Mouse (Mus musculus): ENCODE measurements around the gene Fkbp1a. TPM values are rescaled to one million over a fixed set of nuclear protein-coding genes. Genes with fewer than 3 reads are reported as not detected.

The Fkbp1a gene
- total and polyA plus RNA-seq, 3 experiments = 26.2 to 1,080 (median 304) TPM

DNA sequence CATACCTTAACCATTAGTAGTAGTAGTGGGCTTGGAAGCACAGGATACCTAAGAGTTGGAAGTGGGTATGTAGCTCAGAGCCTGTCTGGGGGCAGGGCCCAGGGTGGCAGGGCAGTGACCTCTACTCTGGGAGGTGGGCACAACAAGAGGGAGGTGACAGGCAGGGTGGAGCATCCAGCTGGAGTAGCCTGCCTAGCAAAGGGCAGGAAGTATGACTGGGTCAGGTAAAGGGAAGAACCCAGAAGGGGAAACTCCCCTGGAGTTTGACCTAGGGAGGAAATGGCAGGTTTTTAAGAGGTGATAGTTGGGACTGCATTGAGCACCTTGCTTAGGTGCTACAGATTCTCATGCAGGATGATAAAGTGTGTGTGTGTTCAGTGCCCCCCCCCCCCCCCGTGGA lies 38.7 kb downstream of the Fkbp1a start:
- Histone ChIP-seq H3K27ac (ENCODE audit: control insufficient read depth, low read depth, low read length) (no peak overlapping the region), H3K27me3 (ENCODE audit: control insufficient read depth in 1 of 2, insufficient read depth in 2 of 2, low read length in 2 of 2) (no peaks in the 10 kb centered on the region; a peak in 1 of 4 replicates), H3K9ac (ENCODE audit: control insufficient read depth, low read depth, low read length, poor library complexity, severe bottlenecking) (no peak overlapping the region), H3K79me2 (ENCODE audit: control insufficient read depth, insufficient read depth, low read length, poor library complexity) (no peaks in the 10 kb centered on the region), H3K9me3 (replicated peaks; ENCODE audit: insufficient read depth, low read length) (no peaks in the 10 kb centered on the region), H3K4me3 (ENCODE audit: control insufficient read depth in 1 of 2, insufficient read depth in 1 of 2, low read depth in 2 of 2, low read length in 2 of 2) (no peak overlapping the region), H3K36me3 (ENCODE audit: control insufficient read depth in 1 of 2, insufficient read depth in 2 of 2, low read length in 2 of 2) (no peaks in the 10 kb centered on the region), H3K4me1 (ENCODE audit: control insufficient read depth in 1 of 2, insufficient read depth in 2 of 2, low read length in 2 of 2) (no peaks in the 10 kb centered on the region)
- DNase-seq (ENCODE audit: low read depth, low spot score) = no peak
- no peak for TF ChIP-seq POLR2AphosphoS2 (IDR thresholded peaks at IDR 0.05; ENCODE audit: low read length)

DNA sequence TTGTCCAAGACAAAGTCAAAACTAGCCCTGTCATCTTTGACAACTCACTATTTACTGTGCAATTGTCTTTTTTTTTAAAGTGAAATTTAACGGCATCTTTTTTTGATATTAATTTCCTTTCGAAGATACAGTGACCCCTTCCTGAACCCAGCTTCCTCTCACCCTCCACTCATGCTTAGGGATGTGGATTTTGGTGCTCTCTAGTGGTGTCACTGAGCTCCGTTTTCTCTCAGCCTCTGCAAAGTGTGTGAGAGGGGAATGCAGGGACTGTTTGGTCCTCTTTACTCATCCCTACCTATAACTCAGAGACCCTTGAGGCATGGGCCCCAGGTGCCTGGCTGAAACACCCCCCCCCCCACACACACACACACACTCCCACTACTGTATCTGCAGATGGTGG lies 43.7 kb downstream of the Fkbp1a start:
- Histone ChIP-seq H3K27me3 (ENCODE audit: control insufficient read depth in 1 of 2, insufficient read depth in 2 of 2, low read length in 2 of 2) (no peaks in the 10 kb centered on the region), H3K9ac (ENCODE audit: control insufficient read depth, low read depth, low read length, poor library complexity, severe bottlenecking) (no peak overlapping the region)

DNA sequence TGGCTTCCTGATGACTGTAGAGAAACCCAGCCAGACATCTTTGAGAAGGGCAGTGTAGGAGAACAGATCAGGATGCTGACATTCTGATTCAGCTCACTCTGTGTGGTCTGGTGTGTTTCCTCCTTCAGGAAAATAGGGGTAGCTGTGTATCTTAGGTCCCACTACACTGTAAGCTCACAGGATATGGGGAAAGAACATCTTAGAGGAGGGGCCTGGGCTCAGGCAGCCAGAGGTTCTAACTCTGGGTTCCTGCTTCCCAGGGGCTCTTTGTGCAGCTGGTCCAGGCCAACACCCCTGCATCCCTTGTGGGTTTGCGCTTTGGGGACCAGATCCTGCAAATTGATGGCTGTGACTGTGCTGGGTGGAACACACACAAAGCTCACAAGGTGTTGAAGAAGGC lies 44.5 kb downstream of the Fkbp1a start:
- Histone ChIP-seq H3K27me3 (ENCODE audit: control insufficient read depth in 1 of 2, insufficient read depth in 2 of 2, low read length in 2 of 2) (no peaks in the 10 kb centered on the region), H3K36me3 (ENCODE audit: control insufficient read depth in 1 of 2, insufficient read depth in 2 of 2, low read length in 2 of 2) (no peaks in the 10 kb centered on the region), H3K9me3 (replicated peaks; ENCODE audit: insufficient read depth, low read length) (no peaks in the 10 kb centered on the region), H3K4me1 (ENCODE audit: control insufficient read depth in 1 of 2, insufficient read depth in 2 of 2, low read length in 2 of 2) (no peaks in the 10 kb centered on the region; a peak in 1 of 4 replicates), H3K4me3 (ENCODE audit: control insufficient read depth in 1 of 2, insufficient read depth in 1 of 2, low read depth in 2 of 2, low read length in 2 of 2) (no peak overlapping the region), H3K27ac (ENCODE audit: control insufficient read depth, low read depth, low read length) (no peak overlapping the region), H3K9ac (ENCODE audit: control insufficient read depth, low read depth, low read length, poor library complexity, severe bottlenecking) (no peak overlapping the region), H3K79me2 (ENCODE audit: control insufficient read depth, insufficient read depth, low read length, poor library complexity) (no peaks in the 10 kb centered on the region)
- no peak for DNase-seq (ENCODE audit: low read depth, low spot score)
- TF ChIP-seq CTCF (IDR thresholded peaks at IDR 0.05 in 2 of 3, conservative IDR thresholded peaks at IDR 0.05 in 1 of 3; ENCODE audit: control insufficient read depth in 1 of 3, insufficient read depth in 1 of 3, low read depth in 2 of 3, low read length in 3 of 3, poor library complexity in 1 of 3, severe bottlenecking in 1 of 3) = no peak

More for the DNA sequence above, 43.7 kb downstream of the Fkbp1a start:
- no peak for DNase-seq (ENCODE audit: low read depth, low spot score)
- TF ChIP-seq CTCF (IDR thresholded peaks at IDR 0.05 in 2 of 3, conservative IDR thresholded peaks at IDR 0.05 in 1 of 3; ENCODE audit: control insufficient read depth in 1 of 3, insufficient read depth in 1 of 3, low read depth in 2 of 3, low read length in 3 of 3, poor library complexity in 1 of 3, severe bottlenecking in 1 of 3) = 0 out of 6 replicates have a peak, but pooled peaks of 1 of the 3 experiments have one; percentile 8
- TF ChIP-seq HCFC1 (IDR thresholded peaks at IDR 0.05; ENCODE audit: low read depth, low read length) = no peak
- TF ChIP-seq MYB (IDR thresholded peaks at IDR 0.05; ENCODE audit: low read depth, low read length) = no peak
- Histone ChIP-seq H3K4me3 (ENCODE audit: control insufficient read depth in 1 of 2, insufficient read depth in 1 of 2, low read depth in 2 of 2, low read length in 2 of 2) (no peak overlapping the region), H3K27ac (ENCODE audit: control insufficient read depth, low read depth, low read length) (no peak overlapping the region), H3K79me2 (ENCODE audit: control insufficient read depth, insufficient read depth, low read length, poor library complexity) (no peaks in the 10 kb centered on the region), H3K9me3 (replicated peaks; ENCODE audit: insufficient read depth, low read length) (no peaks in the 10 kb centered on the region), H3K4me1 (ENCODE audit: control insufficient read depth in 1 of 2, insufficient read depth in 2 of 2, low read length in 2 of 2) (no peaks in the 10 kb centered on the region; a peak in 1 of 4 replicates), H3K36me3 (ENCODE audit: control insufficient read depth in 1 of 2, insufficient read depth in 2 of 2, low read length in 2 of 2) (no peaks in the 10 kb centered on the region)

DNA sequence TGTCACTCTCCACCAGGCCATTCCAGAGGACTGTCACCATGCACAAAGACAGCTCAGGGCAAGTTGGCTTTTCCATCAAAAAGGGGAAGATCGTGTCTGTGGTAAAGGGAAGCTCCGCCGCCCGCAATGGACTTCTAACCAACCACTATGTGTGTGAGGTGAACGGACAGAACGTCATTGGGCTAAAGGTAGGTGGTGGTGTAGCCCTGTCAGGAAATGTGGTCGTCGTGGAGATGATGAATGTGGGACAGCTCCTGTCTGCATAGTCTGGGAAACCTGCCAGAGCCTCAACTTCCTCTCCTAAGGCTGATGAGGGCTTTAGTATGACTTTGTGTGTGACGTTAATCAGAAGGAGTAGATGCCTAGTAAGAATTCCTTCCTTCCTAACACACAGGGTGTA lies 45.0 kb downstream of the Fkbp1a start:
- Histone ChIP-seq H3K9me3 (replicated peaks; ENCODE audit: insufficient read depth, low read length) (no peaks in the 10 kb centered on the region), H3K27ac (ENCODE audit: control insufficient read depth, low read depth, low read length) (no peak overlapping the region), H3K79me2 (ENCODE audit: control insufficient read depth, insufficient read depth, low read length, poor library complexity) (no peaks in the 10 kb centered on the region), H3K27me3 (ENCODE audit: control insufficient read depth in 1 of 2, insufficient read depth in 2 of 2, low read length in 2 of 2) (no peaks in the 10 kb centered on the region), H3K4me1 (ENCODE audit: control insufficient read depth in 1 of 2, insufficient read depth in 2 of 2, low read length in 2 of 2) (no peaks in the 10 kb centered on the region; a peak in 1 of 4 replicates), H3K9ac (ENCODE audit: control insufficient read depth, low read depth, low read length, poor library complexity, severe bottlenecking) (no peak overlapping the region), H3K36me3 (ENCODE audit: control insufficient read depth in 1 of 2, insufficient read depth in 2 of 2, low read length in 2 of 2) (no peaks in the 10 kb centered on the region), H3K4me3 (ENCODE audit: control insufficient read depth in 1 of 2, insufficient read depth in 1 of 2, low read depth in 2 of 2, low read length in 2 of 2) (no peak overlapping the region)
- DNase-seq (ENCODE audit: low read depth, low spot score) = peak; percentile 76
- 0 out of 2 replicates have a peak, but pooled peaks have one; percentile 16 for TF ChIP-seq ETS1 (IDR thresholded peaks at IDR 0.05; ENCODE audit: low read depth, low read length)
- TF ChIP-seq SIN3A (IDR thresholded peaks at IDR 0.05; ENCODE audit: low read length) = no peak
